ENCODE assay signal across 12 mouse cellular contexts in genomic region chr12:116407883-116408282, GRCm38 (mm10).
"Had no signal": no experiment of that assay in that cellular context is flagged by ENCODE, and none has a peak within 500 bp of the region (broad histone marks: within the 10 kb centered on the region; RNA-seq: fewer than 3 reads in every experiment).

No protein-coding gene starts in this region.

- ATAC-seq: midbrain, embryonic 16.5 days had no signal

- H3K9ac ChIP-seq: limb, embryonic 13.5 days had no signal

- H3K27ac ChIP-seq: kidney, postnatal 0 days; limb, embryonic 13.5 days; midbrain, embryonic 10.5 days had no signal

- DNase-seq: kidney, adult 11 months; kidney, adult 9 months; kidney, postnatal 4 days; left cerebral cortex, postnatal 4 days; lung, adult 18-20 months; right cerebral cortex, adult 18-20 months; right cerebral cortex, postnatal 25 days; thymus, postnatal 36 days had no signal

- H3K4me3 ChIP-seq: limb, embryonic 13.5 days; midbrain, embryonic 10.5 days had no signal

- H3K4me2 ChIP-seq: limb, embryonic 13.5 days had no signal

- H3K27me3 ChIP-seq: limb, embryonic 13.5 days had no signal
